Mouse (Mus musculus) embryo, embryonic 10 days (tissue): Measurements from ENCODE around the gene Celf2.
"Not testable (repeated sequence)": the region's sequence is repeated elsewhere in the genome, so short reads cannot be mapped to it uniquely, and the experiment has no call there.

Experiments used
- DNase-seq: peaks from one replicate; pipeline ENCODE4 v3.0.0-alpha.2; 2015; ENCODE audit warnings: low spot score

The Celf2 gene

GRCm38 (mm10) chr2:6602163-6602562 is 907.2 kb downstream of the Celf2 start:
- DNase-seq, result no peak

GRCm38 (mm10) chr2:6598879-6599167 is 910.5 kb downstream of the Celf2 start:
- no peak for DNase-seq

DNA sequence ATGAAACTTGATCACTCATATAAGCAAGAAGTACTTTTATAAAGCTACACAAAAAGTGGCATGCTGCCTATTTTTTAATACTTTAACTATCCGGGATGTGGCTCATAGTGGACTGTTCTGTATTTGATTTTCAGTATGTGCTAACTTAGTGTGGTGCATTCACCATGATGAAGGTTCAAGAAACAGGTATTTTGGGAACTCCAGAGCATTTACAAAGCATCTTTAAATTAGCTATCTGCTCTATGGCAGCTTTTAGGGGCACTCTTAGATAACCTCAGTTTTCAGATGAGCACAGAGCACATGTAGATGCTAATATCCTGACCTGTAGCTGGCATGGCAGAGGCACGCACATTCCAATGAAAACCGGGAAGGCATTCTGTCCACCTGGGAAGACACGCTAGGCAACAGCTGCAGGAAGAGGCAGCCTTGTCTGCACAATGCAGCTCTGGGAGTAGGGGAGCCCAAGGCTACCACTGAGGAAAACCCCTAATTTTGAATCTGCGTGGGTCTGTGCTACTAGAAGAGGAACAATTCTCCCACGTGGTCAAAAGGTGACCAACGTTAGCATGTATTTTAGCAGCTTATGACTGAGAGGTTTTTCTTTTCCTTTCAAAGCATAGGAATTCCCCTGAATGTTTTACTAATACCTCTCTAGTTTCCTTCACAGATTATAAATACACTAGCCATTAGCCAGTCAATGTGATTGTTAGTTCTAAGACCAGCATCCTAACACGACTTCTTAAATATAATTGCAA is 911.1 kb downstream of the Celf2 start:
- DNase-seq, result no peak

DNA sequence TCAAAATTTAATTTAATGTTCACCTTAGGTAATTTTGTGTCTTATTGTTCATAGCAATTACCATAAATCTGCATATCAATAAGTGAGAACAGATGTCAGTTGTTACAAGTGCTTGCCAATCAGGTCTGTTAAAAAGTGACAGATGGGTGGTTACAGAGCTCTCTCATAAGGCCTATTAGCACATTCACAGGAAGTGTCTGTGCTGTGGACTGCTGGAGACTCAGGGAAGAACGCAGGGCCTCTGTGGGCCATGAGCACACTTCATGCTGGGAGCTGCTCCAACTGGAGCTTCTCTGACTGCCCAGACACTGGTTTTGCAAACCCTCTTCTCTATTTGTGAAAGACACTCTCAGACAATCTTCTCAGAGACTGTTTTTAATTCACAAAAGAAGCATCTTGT is 914.6 kb downstream of the Celf2 start:
- DNase-seq, result peak; percentile 39

- DNase-seq, result no peak
Measured at GRCm38 (mm10) chr2:6594160-6594559, 915.2 kb downstream of the Celf2 start.

- no peak for DNase-seq
Measured at GRCm38 (mm10) chr2:6593739-6594138, 915.6 kb downstream of the Celf2 start.

- DNase-seq, result no peak
Measured at GRCm38 (mm10) chr2:6586122-6586681, 923.2 kb downstream of the Celf2 start.

- DNase-seq, result no peak
Measured at GRCm38 (mm10) chr2:6585069-6585754, 924.2 kb downstream of the Celf2 start.

- no peak for DNase-seq
Measured at GRCm38 (mm10) chr2:6582711-6583110, 926.7 kb downstream of the Celf2 start.

GRCm38 (mm10) chr2:6580066-6580465 is 929.3 kb downstream of the Celf2 start:
- no peak for DNase-seq

DNA sequence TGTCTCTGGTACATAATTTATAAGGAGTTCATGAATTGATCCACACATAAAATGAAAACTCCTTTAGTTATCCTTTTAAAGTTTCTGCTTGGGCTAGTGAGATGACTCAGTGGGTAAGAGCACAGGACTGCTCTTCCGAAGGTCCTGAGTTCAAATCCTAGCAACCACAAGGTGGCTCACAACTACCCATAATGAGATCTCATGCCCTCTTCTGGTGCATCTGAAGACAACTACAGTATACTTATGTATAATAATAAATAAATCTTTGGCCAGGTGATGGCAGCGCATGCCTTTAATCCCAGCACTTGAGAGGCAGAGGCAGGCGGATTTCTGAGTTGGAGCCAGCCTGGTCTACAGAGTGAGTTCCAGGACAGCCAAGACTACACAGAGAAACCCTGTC is 934.0 kb downstream of the Celf2 start:
- DNase-seq, result not testable (repeated sequence)

GRCm38 (mm10) chr2:6573640-6574039 is 935.7 kb downstream of the Celf2 start:
- DNase-seq, result no peak

DNA sequence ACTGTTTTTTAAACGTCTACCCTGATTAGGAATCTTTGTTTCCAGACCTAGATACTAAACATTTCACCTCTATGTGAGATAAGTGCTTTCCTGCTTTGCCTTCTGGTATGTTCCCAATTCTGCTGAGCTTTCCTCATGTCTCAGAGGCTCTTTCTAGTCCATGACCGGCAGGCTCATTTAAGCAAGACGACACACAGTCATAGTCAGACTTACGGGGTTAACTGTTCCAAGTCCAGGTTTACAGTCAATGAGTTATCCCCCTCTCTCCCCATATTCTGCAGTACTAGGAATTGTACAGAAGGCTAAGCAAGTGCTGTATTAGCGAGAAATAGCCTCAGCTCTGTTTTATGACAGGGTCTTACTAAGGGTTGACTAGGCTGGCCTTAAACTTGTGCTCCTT is 936.4 kb downstream of the Celf2 start:
- DNase-seq, result no peak

DNA sequence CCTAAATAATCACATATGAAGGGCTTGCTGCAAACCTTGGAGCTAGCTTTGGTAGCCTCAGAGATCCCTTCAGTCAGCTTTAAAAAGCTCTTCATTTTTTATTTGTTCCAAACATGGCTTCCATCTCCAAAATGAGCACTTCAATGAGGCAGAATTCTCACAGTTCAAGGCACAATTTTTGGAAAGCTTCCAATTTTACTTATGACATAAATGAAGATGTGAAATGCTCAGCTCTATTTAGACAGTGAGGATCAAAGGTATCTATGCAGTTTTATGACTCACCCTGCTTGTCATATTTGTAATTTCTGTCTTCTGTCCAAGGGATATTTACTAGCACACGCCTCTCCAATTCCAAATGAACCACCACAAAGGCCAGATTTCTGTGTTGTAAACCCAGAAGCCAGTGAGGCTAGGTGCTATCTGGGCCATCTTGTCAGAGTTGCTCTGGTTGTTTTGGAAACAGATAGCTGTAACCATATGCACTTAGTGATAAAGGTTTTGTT is 940.3 kb downstream of the Celf2 start:
- DNase-seq, result no peak

- DNase-seq, result no peak
Measured at GRCm38 (mm10) chr2:6565175-6565574, 944.2 kb downstream of the Celf2 start.

GRCm38 (mm10) chr2:6561337-6561736 is 948.0 kb downstream of the Celf2 start:
- DNase-seq, result no peak

- no peak for DNase-seq
Measured at GRCm38 (mm10) chr2:6560802-6561201, 948.6 kb downstream of the Celf2 start.

DNA sequence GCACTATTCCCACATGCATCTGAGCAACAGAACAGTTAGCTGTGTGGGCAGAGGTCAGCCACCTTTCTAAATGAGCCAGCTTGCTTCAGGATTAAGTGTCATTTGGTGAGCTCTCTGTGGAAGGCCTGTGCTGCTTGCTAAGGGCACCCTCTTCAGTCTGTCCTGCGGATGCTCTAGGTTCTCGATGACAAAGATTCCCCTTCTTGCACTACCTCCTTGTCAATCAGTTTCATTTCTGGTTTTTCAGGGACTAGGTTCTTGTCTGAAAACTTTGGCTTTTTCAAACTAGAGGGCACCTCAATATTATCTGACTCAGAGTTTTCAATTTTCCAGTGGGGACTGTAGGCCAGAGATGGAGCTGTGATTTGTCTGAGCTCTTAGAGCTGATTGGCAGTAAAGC is 949.8 kb downstream of the Celf2 start:
- no peak for DNase-seq

DNA sequence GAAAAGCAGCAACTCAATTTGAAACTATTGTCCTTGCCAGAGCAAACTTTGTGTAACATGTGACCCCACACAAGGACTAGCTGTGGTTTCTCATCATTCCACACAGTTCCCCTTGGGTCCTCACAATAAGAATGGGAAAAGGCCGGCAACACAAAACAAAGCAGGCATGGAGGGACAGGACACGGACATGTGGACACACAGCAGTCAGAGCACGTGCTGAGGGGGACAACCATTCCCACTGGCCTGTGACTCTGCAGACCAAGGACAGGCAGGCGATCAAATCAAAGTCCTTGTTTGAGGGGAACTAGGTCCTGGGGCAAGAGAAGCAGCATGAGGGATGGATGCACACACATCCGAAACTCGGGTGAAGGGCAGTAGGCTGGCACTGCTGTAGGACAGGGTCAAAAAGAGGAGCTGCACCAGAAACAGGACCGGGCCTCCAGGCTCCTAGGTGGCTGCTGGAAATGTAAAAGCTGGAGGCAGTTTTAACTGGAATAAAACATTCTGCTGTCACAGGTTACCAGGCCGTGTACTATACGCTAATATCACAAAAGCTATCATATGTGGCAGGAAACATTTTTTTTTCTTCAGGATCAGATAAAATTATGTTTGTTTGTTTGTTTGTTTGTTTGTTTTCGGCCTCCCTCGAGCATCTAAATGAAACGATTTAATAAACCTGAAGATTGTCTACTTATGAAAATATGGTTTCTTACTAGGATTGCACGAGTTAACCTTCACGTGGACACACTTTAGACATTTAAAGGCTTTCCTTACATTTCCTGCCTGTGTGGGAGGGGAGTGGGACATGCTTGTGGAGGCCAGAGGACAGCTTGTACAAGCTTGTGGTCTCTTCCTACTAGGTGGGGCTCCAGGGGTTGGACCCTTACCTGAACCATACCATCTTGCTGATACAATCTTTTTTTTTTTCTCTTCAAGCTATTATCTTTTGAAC is 950.8 kb downstream of the Celf2 start:
- DNase-seq, result no peak

- DNase-seq, result no peak
Measured at GRCm38 (mm10) chr2:6557749-6558148, 951.6 kb downstream of the Celf2 start.

- DNase-seq, result no peak
Measured at GRCm38 (mm10) chr2:6556913-6557312, 952.5 kb downstream of the Celf2 start.

DNA sequence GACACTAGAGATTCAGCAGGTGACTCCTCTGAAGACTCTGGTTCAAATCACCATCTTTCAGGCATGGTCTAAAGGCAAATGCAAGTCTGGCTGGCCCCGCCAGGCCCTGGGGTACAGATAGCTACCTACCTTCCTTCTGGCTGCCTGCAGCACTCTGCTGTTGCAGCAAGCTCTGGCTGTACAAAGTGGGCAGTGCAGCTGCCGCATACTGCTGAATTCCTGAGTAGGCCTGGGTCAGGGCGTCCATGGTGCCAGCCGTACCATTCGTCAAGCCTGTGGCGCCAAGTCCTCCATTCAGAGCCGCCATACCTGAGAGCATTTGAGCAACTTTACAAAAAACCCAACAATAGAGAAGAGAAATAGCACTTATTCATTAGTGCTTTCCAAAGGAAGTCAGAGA is 955.7 kb downstream of the Celf2 start:
- peak; percentile 18 for DNase-seq
